Mouse (Mus musculus): Measurements from ENCODE around the gene Slc9a9.

Gene Slc9a9

DNA sequence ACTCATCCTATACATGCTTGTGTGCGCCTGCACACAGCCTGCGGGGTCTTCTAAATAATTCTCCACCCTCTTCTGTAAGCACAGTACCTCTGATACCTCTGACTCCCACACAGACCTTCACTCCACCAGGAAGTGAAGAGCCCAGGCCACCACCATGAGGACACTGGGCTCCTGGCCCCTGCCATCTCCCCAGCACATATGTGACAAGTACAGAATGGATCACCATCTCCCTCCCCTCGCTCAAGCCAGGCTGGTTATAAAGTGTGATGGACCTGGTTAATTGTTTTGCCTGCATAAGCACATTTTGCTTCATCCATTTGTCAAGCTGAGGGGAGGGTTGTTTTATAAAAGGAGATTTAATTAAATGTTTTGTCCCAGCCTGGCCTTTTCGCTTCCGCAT, 408.2 kb downstream of the Slc9a9 start:
- no peak for DNase-seq (ENCODE audit: low spot score in 2 of 2)

DNA sequence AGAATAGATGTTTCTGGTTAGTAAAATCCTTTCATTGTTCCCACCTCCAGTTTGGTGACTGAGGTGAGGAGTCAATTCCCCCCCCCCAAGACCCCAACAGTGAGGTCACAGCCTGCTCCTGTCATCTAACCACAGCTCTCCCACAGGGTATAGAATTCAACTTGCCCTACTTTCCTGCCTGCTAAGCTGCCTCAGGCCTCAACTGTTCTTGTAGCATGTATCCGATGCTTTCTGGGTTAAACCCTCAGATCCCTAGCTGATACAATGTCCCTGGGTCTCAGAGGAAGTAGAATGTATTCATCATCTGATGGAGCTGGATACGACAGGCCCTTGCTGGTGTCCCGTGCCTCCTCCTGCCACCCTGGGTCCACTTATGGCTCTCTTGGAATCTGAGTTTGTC, 408.9 kb downstream of the Slc9a9 start:
- no peak for DNase-seq (ENCODE audit: low spot score in 2 of 2)

DNA sequence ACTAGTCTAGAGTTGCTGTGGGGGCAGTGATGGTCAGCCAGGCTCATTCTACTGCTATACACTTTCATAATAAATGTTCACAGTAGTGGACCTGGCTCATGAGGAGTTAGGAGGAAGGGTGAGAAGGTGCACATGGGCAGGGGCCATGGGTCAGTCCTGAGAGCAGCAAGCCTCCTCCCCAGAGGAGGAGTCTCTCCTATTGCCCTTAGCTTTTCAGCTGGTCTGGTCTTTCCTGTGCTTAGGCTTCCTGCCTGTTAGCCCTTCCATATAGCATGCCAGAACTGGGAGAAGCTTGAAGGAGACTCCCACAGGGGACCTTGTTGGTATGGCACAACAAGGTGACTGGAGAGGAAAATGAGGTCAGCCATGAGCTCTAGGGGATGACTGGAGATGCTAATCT, 410.2 kb downstream of the Slc9a9 start:
- no peak for DNase-seq (ENCODE audit: low spot score in 2 of 2)

DNA sequence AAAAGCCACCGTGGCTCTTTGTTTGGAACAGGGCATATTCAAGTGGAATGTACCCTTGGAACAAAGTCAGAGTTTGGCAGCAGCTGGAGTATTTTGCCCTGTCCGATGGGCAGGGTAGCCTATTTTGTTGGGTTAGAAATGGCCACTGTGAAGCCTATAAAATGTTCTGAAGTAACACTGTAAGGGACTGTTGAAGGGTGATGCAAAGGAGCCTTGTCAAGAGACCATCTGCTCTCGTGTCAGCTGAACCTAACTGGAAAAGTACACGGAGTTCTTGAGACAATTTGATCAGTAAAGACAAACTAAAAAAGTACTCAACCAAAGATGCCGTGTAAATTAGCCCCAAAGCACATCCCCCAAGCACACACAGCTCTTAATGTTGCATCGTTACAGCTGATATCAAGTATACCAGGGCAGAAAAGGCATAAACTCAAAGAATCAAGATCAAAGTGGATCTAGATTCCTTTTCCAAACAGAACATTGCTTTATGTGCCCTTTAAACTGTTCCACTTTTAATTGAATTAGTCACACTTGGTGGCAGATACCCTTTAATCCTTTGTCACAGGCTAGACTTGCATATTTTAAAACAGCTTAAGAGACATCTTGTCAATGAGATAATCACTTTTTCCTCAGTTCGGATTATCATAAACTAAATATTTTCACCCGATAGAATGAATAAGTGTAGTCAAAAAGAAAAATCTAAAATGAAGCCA, 416.6 kb downstream of the Slc9a9 start:
- DNase-seq (ENCODE audit: low spot score in 2 of 2) = no peak

DNA sequence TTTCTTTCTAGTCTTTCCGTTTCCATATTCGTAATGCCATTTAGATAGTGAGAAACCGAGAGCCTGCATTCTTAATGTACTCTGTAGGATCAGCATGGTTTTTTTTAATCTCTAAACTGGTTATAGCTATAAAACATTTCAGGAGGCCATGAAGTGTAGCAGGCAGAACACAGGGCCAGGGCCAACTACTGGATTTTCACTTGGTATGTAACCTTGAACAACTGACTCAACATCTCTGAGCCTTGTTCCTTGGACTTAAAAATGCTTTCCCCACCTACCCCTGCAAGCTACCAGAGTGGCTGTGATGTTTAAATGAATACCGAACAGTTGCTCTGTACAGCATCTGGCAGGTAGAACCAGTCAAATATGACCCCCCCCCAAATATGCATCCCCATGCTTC, 418.5 kb downstream of the Slc9a9 start:
- DNase-seq (ENCODE audit: low spot score in 2 of 2) = no peak

DNA sequence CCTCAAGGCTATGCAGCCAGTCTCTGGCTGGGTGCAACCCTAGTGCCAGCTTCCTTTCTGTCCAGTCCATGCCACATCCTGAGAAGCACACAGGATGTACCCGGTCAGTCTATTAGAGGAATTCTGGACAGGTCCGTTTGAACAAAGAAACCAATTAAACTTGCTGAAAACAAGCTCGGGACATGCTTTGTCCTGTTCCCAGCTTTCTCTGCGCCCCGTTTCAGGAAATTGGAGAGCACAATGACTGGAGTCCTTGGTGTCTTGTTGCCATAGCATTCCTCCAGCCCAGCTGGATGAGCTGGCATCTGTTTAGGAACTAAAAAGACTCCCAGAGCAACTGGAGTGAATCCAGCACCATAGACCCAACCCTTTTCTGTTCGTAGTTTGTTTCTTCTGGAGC, 419.3 kb downstream of the Slc9a9 start:
- no peak for DNase-seq (ENCODE audit: low spot score in 2 of 2)

DNA sequence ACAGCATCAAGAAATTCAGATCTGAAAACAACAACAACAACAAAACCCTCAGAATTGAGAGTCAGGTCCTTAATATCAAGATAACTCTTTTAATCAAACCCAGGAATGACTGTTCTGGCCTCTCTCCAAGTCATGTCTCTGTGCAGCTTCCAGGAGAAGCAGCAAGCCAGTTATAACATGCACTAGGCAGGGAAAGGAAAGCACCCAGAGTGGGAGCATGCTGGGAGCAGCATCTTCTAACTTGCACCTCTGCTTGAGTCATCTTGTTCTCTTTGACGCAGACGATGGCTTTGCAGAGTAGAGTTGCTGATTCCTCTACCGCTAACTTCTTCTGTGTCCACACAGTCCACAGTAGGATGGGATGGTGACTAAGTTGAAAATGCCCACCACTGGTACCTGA, 426.8 kb downstream of the Slc9a9 start:
- no peak for DNase-seq (ENCODE audit: low spot score in 2 of 2)

DNA sequence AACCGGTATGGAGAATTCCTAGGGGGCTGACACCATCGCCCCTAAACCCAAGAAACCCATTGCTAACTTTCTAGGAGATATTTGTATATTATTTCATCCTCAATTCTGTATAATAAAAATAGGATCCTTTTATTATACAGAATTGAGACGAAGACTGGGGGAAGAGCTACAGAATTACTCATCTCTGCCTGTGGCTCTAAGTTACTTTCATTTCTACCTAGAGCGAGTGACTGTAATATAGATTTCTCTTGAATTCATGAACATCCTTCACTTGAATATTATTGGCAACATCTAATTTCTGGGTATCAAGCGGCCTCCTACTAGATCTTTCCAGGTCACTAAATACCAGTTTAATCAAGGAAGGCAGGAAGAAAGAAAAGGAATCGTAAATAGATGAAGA, 436.1 kb downstream of the Slc9a9 start:
- no peak for DNase-seq (ENCODE audit: low spot score in 2 of 2)

DNA sequence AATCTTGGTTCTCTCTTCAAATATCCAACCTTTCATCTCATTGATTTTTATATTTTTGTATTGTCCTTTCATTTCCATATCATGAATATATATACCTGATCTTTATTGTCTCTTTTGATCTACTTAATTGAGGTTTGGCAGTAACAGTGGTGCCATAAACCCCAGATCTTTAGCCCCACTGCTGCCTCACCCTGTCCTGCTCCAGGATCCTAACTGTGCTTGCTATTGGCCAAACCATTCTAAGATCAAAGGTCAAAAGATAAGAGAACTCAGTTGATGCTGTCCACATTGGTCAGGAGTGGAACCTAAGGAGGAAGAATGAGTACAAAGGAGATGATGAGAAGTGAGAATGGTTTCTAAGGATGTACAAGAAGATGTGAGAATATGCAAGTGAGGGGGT, 440.1 kb downstream of the Slc9a9 start:
- no peak for DNase-seq (ENCODE audit: low spot score in 2 of 2)

DNA sequence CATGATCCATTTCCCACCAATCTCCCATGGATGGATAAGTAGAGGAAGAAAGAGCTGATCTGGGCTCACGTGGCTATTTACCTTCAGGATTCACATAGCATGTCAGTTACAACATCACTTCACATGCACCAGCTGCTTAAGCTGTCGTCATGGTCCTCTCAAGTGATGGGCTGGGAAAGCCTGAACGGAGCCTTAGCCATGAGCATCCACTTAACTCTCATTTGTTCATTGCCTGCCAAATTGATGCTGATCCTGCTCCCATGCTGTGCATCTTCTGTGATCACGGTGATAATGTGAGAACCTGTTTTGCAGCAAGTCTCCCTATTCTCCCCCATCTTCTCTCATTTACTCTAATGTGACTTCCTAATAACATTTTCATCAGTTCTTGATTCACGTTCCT, 441.1 kb downstream of the Slc9a9 start:
- no peak for DNase-seq (ENCODE audit: low spot score in 2 of 2)

DNA sequence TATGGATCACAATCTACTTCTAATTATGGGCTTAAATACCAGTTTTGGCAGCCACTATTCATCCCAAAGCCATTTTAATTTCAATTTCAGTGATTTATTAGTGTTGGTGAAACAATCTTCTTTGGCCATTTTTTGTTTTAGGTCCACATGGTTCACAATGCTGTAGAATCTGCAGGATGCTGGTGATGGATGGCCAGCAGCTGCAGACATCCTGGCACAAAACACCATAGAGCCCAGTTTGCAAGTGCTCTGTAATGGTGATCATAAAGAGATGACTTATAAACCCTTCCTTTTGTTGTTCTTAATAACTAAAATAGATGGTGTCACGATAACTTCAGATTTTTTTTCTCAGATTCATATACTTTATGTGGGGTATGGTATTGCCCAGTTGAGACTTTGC, 442.0 kb downstream of the Slc9a9 start:
- no peak for DNase-seq (ENCODE audit: low spot score in 2 of 2)

DNA sequence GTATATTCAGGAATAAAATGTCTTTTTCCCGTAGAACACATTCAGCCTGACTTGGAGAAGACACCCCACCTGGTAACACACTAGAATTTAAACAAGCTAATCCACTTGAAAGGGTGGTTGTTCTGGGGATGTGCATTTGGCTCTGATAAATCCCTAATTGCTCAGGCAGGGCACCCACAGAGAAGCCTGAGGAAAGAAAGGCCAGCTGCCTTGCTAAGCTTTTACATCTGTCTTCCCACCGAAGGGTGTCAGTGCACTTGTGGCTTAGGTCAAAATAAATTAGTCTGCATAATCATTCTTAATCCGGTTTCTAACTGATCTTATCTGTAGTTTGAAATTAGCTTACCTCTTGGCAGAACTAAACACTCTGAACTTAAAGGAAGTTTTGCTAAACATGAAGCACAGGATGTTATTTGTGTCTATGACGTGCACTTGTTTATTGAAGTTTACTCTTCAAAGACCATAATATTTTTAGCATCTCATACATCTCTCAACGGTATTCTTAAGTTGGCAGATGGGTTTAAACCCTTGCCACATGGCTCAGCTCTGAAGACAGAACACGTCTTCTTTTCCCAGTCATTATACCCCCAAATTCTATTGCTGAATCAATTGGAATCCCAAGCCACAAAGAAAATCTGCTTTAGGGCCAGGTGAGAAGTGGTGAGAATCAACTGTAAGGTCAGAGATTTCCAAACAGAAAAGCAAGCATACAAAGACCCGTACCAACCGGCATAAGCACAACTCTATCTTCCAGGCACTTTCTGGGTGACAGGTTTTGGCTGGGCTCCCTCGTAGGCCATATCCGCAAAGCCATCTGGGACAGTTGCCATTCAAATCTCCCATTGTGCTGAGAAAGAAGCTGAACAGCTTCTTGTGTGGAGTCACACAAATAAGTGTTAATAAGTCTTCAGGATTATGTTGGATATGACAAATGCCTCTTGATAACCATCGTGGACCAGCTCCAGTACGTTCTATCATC, 443.7 kb downstream of the Slc9a9 start:
- DNase-seq (ENCODE audit: low spot score in 2 of 2) = no peak

DNA sequence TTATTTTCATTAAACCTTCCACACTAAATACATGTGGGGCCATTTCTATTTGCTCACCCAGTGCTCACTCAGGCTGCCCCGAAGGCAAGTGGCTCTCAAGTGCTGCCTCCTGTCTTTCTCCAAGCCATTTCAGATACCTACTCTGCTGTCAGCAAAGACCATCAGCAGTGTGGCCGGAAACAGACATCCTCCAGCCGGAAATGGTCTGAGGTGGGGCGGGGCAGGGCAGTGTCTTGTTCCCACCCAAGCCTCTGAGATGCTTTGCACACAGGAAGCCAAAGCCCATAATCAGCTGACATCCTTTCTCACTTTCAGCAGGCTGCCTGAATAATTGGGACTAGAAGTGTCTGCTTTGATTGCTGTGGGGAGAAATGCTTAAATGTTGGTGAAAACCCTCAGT, 450.4 kb downstream of the Slc9a9 start:
- no peak for DNase-seq (ENCODE audit: low spot score in 2 of 2)

DNA sequence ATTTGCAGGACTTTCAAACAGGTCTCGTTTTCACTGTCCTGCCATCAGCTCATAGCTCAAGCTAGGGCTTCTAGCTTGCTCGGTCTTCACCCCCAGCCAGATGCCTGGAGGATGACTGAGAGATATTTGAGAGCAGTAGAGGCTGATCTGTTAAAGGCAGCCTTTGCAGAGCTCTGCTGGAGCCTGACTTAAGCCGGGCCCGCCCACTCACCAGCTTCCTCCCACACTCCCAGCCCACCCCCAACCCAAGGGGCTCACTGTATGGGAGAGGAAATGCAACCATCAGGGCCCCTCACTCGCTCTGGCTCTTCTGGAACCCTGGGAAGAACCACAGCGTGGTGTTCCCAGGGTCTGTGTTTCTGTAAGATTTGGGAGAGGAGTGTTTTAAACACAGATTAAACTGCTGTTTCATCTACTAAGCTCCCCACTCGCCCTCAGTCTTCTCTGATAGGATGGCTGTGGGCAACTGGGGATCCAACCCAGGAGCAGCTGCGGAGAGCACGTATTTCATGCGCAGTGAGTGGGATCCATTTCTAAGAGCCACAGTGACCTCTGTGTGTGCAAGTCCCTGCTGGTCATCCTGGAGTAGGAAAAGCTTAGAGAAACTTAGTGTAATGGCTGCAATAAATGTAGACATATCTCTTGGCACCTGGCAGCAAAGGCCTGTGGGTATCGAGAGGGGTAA, 451.6 kb downstream of the Slc9a9 start:
- no peak for DNase-seq (ENCODE audit: low spot score in 2 of 2)

DNA sequence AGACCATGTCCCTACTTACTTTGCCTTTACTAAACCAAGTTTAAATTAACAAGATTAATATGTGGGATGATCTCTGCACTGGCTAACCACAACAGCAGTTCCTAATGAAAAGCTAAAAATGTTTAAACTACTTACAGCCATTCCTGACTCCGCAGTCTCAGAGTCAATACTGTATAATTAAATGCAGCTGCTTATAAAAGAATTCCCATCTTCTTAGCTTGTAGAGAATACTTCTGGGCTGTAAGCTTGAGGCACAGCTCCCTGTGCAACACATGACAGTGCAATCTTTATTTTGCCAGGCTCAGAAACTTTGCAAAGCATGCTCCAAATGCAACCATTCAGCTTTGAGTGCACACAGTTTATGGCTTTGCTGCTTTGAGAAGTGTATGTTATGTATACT, 456.0 kb downstream of the Slc9a9 start:
- no peak for DNase-seq (ENCODE audit: low spot score in 2 of 2)

DNA sequence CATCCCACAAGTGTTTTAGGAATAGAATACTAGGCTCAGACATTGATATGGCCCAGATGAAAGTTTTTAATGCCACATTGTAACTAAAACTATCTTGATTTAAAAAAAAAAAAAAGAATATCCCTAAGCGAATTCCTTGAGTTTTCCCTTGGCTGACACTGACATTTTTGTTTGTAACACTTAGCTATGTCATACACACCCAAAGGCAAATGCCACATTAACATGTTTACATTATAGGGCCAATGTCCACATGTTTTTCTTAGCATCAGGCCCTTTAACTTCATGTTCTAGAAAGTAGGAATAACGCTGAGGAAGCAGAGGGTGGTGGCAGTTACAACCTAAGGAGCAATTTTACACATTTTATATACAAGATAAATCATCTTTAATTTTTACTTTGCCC, 458.1 kb downstream of the Slc9a9 start:
- DNase-seq (ENCODE audit: low spot score in 2 of 2) = no peak

DNA sequence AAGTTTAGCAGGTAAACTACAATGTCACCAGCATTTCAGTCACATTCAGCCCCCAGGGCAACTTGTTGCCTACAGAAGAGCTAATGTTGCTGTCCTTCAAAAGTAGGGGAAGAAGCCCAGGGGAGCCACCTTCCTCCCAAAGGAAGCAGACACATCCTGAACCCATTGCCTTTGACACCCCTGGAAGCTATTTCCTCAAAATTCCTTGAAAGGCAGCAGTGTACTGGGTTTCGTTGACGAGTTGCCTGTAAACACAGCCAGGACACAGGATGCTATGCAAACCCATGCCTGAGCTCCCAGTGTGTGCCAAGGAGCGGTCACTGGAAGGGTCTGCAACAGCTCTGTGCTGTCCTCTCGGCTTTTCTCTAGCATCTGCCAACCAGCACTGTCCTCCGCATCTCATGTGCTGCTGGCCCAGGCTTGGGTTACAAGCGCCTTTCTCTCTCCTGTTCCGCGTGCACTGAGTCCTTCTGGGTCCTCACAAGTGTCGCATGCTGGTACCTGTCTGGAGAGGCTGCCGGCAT, 479.6 kb downstream of the Slc9a9 start:
- no peak for DNase-seq (ENCODE audit: low spot score in 2 of 2)

DNA sequence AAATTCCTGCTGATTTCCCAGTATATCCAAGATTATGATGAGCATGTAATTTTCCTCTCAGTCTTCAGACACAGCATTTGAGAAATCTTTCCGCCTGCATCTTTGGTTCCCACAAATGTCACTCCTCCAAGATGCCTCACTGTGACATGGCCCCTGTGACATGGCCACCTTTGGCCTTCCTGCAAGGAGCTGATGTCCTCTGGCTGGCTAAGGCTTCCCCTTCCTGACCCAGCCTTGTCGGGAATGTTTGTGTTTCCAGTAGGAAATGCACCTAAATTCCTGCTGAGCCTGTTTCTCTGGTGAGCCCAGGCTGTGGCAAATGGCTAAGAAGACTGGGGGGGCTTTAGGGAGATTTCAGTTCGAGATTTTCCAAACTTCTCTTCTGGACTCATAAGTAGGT, 480.4 kb downstream of the Slc9a9 start:
- DNase-seq (ENCODE audit: low spot score in 2 of 2) = no peak

DNA sequence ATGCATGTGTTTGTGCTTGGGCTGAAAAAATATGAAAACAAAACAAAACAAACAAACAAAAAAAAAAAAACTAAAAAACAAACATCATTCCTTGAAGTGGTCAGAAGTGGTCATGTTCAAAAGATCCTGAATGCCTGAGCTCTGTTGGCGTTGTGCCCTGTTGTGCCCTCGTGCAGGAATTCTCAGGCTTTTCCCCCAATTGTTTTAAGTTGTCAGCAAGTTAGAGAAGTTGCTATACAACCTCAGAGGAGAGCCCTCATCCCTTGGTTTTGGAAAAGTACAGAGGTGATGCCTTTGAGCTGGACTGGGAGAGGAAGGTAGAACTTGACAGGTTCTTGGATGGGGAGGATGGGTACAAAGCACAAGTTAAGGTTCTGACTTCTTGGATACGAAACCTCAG, 480.9 kb downstream of the Slc9a9 start:
- no peak for DNase-seq (ENCODE audit: low spot score in 2 of 2)

DNA sequence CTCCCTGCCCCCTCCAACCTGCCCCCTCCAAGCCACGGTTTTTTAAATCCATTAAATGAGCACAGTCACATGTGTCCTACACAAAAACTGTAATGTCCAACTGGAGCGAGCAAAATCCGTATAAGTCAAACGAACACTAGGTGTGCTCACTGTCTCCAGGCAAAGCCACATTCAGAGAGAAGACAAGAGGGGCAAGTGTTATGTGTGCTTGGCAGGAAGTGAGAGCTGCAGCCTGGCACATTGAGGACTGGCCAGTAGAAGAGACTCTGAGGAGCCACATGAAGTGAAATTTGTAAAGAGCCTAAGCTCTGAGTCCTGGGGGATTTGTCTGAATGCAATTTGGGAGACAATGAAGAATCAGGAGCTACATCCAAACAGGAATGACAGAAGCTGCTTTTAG, 481.3 kb downstream of the Slc9a9 start:
- DNase-seq (ENCODE audit: low spot score in 2 of 2) = no peak

DNA sequence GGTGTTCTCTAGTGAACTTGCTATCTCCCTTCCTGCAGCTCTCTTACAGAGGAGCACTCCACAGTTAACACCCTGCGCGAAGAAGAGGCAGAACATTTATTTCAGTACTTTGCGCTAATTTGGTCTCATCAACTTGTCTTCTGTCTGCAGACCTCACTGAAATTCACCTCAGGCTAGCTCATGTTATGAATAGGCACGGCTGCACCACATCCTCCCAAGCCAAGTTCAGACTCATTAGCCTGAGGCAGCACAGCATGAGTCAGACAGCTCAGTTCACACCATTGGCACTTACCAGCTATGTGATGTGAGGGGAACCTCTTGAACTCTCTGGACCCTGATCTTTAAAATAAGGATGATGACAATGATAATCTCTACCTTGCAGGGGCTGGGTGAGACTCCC, 482.0 kb downstream of the Slc9a9 start:
- DNase-seq (ENCODE audit: low spot score in 2 of 2) = no peak

DNA sequence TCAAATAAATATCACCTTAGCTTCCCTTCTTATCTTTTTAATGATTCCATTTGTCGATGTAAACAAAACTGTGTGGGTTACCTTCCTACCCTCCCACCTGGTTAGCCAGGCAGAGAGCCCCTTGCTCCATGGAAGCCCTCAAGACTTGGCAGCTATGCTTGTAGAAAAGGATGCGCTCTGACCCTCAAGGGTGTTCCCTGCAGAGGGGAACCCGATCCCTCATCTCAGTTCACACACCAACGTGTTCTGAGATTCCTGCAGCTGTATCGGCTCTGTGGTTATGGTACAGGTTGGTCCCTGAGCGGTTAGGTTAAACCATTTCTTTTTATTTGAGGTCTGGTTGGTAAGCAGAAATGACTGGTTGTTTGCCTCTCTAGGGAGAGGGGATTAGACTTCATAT, 484.3 kb downstream of the Slc9a9 start:
- no peak for DNase-seq (ENCODE audit: low spot score in 2 of 2)

Measured in spleen, postnatal 4 days (tissue).